Mouse (Mus musculus) forebrain, postnatal 0 days (tissue): ENCODE measurements around the gene Arhgef7. TPM values are rescaled to one million over a fixed set of nuclear protein-coding genes. Genes with fewer than 3 reads are reported as not detected.
A peak's percentile ranks its signal among the peaks of the same experiment; 100 is the strongest.

Experiments
- ATAC-seq: fragments of 200-750 bp; cut with Nextera tagmentation; 2 replicates; pipeline ENCODE4 v1.8.0; 2017; ENCODE audit warnings: mild to moderate bottlenecking, moderate library complexity
- DNase-seq: peaks from one replicate; pipeline ENCODE4 v3.0.0-alpha.2; 2015
- H3K27ac ChIP-seq: fragments of 300-500 bp; sonication (generic); 2 replicates; pipeline ENCODE4 v1.5.1; 2014; ENCODE audit warnings: low read depth, mild to moderate bottlenecking, antibody characterized with exemption, low read length, moderate library complexity, mixed read lengths
- H3K27me3 ChIP-seq: fragments of 300-500 bp; sonication (generic); 2 replicates; pipeline ENCODE4 v1.6.1; 2014; ENCODE audit warnings: mild to moderate bottlenecking, low read length, mixed read lengths; ENCODE audit not compliant: insufficient read depth
- H3K36me3 ChIP-seq: fragments of 300-500 bp; sonication (generic); 2 replicates; pipeline ENCODE4 v1.6.1; 2014; ENCODE audit warnings: mild to moderate bottlenecking, moderate library complexity; ENCODE audit not compliant: insufficient read depth
- H3K4me1 ChIP-seq: fragments of 300-500 bp; sonication (generic); 2 replicates; pipeline ENCODE4 v1.6.1; 2014; ENCODE audit warnings: antibody characterized with exemption; ENCODE audit not compliant: insufficient read depth
- H3K4me2 ChIP-seq: fragments of 300-500 bp; sonication (generic); 2 replicates; pipeline ENCODE4 v1.6.1; 2014; ENCODE audit warnings: low read depth, mild to moderate bottlenecking, moderate library complexity
- H3K4me3 ChIP-seq: fragments of 300-500 bp; sonication (generic); 2 replicates; pipeline ENCODE4 v1.5.1; 2014; ENCODE audit warnings: low read depth, low read length, mixed read lengths
- H3K9ac ChIP-seq: fragments of 300-500 bp; sonication (generic); 2 replicates; pipeline ENCODE4 v1.6.1; 2014; ENCODE audit warnings: mild to moderate bottlenecking
- H3K9me3 ChIP-seq: fragments of 300-500 bp; sonication (generic); 2 replicates; pipeline ENCODE4 v1.6.1; 2016; ENCODE audit warnings: low read length
- CTCF ChIP-seq: sonication (generic); IDR thresholded peaks from 2 replicates; pipeline ENCODE4 v1.5.1; 2016; ENCODE audit warnings: antibody characterized with exemption, control low read depth, low read depth
- WGBS: fragments of 180-500 bp; shearing (Covaris S2); extraction: QIAGEN DNeasy Blood & Tissue Kit; methylation state at CpG from one replicate; pipeline ENCODE4 v1.1.7; 2014; 5-methylcytosine and 5-hydroxymethylcytosine counted together
- polyA plus RNA-seq: library from polyadenylated mRNA; unstranded; fragments of >200 nt; fragmentation: Nextera tagmentation; extraction: Ambion mirVana; gene quantifications from 2 replicates; pipeline ENCODE4 v1.2.1, GENCODE M21; 2015
- total RNA-seq: library from RNA; depleted of rRNA; stranded (reverse); fragments of >200 nt; gene quantifications from 2 replicates; pipeline ENCODE4 v1.2.3, GENCODE M21; 2014

The Arhgef7 gene
- total and polyA plus RNA-seq, 2 experiments from 2014 or later = 59.5 to 114 TPM

GRCm38 (mm10) chr8:11821451-11822206, 94.1 kb downstream of the Arhgef7 start:
- H3K9me3 ChIP-seq = no peaks in the 10 kb centered on the region
- H3K4me1 ChIP-seq = no peaks in the 10 kb centered on the region
- DNase-seq (no peak), ATAC-seq (no peak)
- H3K4me3 ChIP-seq = no peak overlapping the region
- 91% methylated on average over 14 of the region's 14 CpGs for WGBS
- no peaks in the 10 kb centered on the region for H3K27me3 ChIP-seq
- peaks cover 87% of the 10 kb centered on the region for H3K36me3 ChIP-seq
- H3K4me2 ChIP-seq = no peak overlapping the region
- no peak for TF ChIP-seq CTCF
- H3K27ac ChIP-seq = no peak overlapping the region
- H3K9ac ChIP-seq = no peak overlapping the region

- ATAC-seq = no peak
These were observed 95.1 kb downstream of the Arhgef7 start for GRCm38 (mm10) chr8:11822550-11823060.

GRCm38 (mm10) chr8:11825756-11826155, 98.2 kb downstream of the Arhgef7 start:
- DNase-seq = no peak
- H3K4me3 ChIP-seq = no peak overlapping the region
- H3K27me3 ChIP-seq = no peaks in the 10 kb centered on the region
- ATAC-seq = no peak
- no peak overlapping the region for H3K4me2 ChIP-seq
- TF ChIP-seq CTCF = no peak
- 75% methylated on average over 3 of the region's 3 CpGs for WGBS
- no peak overlapping the region for H3K27ac ChIP-seq
- H3K4me1 ChIP-seq = peaks cover 3% of the 10 kb centered on the region; the same call in 1 of the 2 replicates
- no peaks in the 10 kb centered on the region for H3K9me3 ChIP-seq
- no peak overlapping the region for H3K9ac ChIP-seq
- H3K36me3 ChIP-seq = peaks cover 54% of the 10 kb centered on the region

More at GRCm38 (mm10) chr8:11822550-11823060, 95.1 kb downstream of the Arhgef7 start:
- Histone ChIP-seq H3K9me3 (no peaks in the 10 kb centered on the region), H3K4me3 (no peak overlapping the region), H3K9ac (no peak overlapping the region), H3K27me3 (no peaks in the 10 kb centered on the region), H3K4me1 (no peaks in the 10 kb centered on the region), H3K4me2 (no peak overlapping the region), H3K27ac (no peak overlapping the region), H3K36me3 (peaks cover 79% of the 10 kb centered on the region)
- 72% methylated on average over 9 of the region's 9 CpGs for WGBS
- TF ChIP-seq CTCF = no peak
- no peak for DNase-seq

GRCm38 (mm10) chr8:11827312-11827711, 99.8 kb downstream of the Arhgef7 start:
- H3K4me3 ChIP-seq = no peak overlapping the region

GRCm38 (mm10) chr8:11830214-11831046, 102.9 kb downstream of the Arhgef7 start:
- no peak overlapping the region for H3K9ac ChIP-seq

More at GRCm38 (mm10) chr8:11827312-11827711, 99.8 kb downstream of the Arhgef7 start:
- Histone ChIP-seq H3K4me2 (no peak overlapping the region), H3K27me3 (no peaks in the 10 kb centered on the region), H3K36me3 (peaks cover 51% of the 10 kb centered on the region), H3K4me1 (peaks cover 4% of the 10 kb centered on the region; the same call in 1 of the 2 replicates), H3K27ac (no peak overlapping the region), H3K9ac (no peak overlapping the region), H3K9me3 (no peaks in the 10 kb centered on the region)
- no peak for TF ChIP-seq CTCF
- WGBS = 23% methylated on average over 3 of the region's 3 CpGs
- peak; percentile 39 for DNase-seq
- ATAC-seq = no peak

GRCm38 (mm10) chr8:11831174-11831573, 103.7 kb downstream of the Arhgef7 start:
- no peak for TF ChIP-seq CTCF
- Histone ChIP-seq H3K4me1 (peaks cover 4% of the 10 kb centered on the region; the same call in 1 of the 2 replicates), H3K27me3 (no peaks in the 10 kb centered on the region), H3K9ac (no peak overlapping the region), H3K9me3 (no peaks in the 10 kb centered on the region), H3K27ac (no peak overlapping the region), H3K4me2 (no peak overlapping the region), H3K4me3 (no peak overlapping the region), H3K36me3 (peaks cover 45% of the 10 kb centered on the region)
- DNase-seq (no peak), ATAC-seq (no peak)
- 86% methylated on average over 10 of the region's 10 CpGs for WGBS

More at GRCm38 (mm10) chr8:11830214-11831046, 102.9 kb downstream of the Arhgef7 start:
- peaks cover 4% of the 10 kb centered on the region; the same call in 1 of the 2 replicates for H3K4me1 ChIP-seq
- H3K9me3 ChIP-seq = no peaks in the 10 kb centered on the region
- peak overlapping the region; percentile 74 for H3K27ac ChIP-seq
- no peaks in the 10 kb centered on the region for H3K27me3 ChIP-seq
- WGBS = 33% methylated on average over 16 of the region's 16 CpGs
- peak; percentile 73 for ATAC-seq
- H3K4me3 ChIP-seq = no peak overlapping the region
- H3K36me3 ChIP-seq = peaks cover 52% of the 10 kb centered on the region
- H3K4me2 ChIP-seq = no peak overlapping the region
- TF ChIP-seq CTCF = no peak
- DNase-seq = peak; percentile 47

GRCm38 (mm10) chr8:11831939-11832338, 104.4 kb downstream of the Arhgef7 start:
- Histone ChIP-seq H3K9ac (no peak overlapping the region), H3K4me1 (peaks cover 4% of the 10 kb centered on the region; the same call in 1 of the 2 replicates), H3K36me3 (peaks cover 41% of the 10 kb centered on the region), H3K4me3 (no peak overlapping the region), H3K27me3 (no peaks in the 10 kb centered on the region), H3K27ac (no peak overlapping the region), H3K9me3 (no peaks in the 10 kb centered on the region), H3K4me2 (no peak overlapping the region)
- WGBS = 90% methylated on average over 5 of the region's 5 CpGs
- TF ChIP-seq CTCF = no peak
- DNase-seq (no peak), ATAC-seq (no peak)
